Mouse (Mus musculus): ENCODE measurements around the gene Col23a1. TPM values are rescaled to one million over a fixed set of nuclear protein-coding genes. Genes with fewer than 3 reads are reported as not detected.

Gene Col23a1
- total RNA-seq, 2 experiments from 2014 or later: 9.0 to 9.9 TPM

DNA sequence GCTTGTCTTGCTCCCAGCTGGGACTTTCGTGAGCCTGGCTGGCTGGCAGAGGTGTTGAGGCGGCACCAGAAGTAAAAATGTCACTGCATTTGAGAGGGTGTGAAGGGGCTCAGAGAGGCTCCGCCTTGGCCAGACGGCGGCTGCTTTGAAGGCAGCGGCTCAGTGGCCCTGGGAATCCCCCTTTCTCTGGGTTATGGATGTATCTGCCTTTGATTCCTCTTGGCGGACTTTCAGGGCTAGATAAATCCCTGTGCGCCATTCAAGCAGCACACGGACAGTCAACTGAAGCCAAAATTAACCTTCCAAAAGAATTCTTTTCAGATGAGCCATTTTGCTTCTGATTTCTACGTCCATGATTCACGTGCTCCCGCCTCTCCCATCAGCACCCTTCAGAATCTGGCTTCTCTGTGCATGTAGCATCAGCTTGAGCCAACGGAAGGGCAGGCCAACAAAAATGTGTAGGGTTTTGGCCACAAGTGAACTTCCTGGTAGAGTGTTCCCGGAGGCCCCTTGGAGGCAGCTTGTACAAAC lies 237.0 kb downstream of the Col23a1 start:
- DNase-seq (ENCODE audit: low spot score in 2 of 2): no peak

DNA sequence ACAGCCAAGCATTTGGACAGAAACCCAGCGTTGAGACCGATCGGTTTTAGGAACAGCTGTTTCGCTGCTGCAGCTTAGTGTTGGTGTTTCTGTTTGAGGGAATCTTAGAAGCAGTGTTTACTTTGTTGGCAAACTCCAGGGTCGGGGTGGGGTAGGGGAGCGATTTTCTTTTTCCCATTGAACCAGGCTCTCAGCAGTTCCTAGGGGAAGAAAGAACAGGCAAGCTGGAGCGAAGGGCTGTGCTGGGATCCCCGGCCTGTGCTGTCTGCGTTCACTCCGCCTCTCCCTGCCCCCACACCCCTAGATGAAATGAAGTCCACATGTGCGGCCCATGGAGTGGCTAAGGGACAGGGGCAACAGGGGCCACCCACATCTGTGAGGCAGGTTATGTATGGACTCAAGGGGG lies 243.4 kb downstream of the Col23a1 start:
- no peak for DNase-seq (ENCODE audit: low spot score in 2 of 2)

DNA sequence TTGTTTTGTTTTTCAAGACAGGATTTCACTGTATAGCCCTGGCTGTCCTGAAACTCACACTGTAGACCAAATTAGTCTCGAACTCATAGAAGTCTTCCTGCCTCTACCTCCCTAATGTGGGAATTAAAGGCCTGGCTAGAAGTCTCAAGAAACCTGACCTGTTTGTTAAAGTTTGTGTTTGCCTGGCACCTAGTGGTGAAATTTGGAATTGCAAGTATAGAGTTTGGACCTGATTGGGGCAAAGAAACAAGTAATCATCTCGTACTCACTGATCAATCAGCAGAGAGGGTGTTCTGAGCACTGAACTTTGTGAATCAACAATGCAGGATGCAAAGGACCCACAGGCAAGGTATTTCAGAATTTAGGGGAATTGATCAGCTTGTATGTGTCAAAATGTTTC lies 244.6 kb downstream of the Col23a1 start:
- DNase-seq (ENCODE audit: low spot score in 2 of 2): peak; percentile 68 to 75

DNA sequence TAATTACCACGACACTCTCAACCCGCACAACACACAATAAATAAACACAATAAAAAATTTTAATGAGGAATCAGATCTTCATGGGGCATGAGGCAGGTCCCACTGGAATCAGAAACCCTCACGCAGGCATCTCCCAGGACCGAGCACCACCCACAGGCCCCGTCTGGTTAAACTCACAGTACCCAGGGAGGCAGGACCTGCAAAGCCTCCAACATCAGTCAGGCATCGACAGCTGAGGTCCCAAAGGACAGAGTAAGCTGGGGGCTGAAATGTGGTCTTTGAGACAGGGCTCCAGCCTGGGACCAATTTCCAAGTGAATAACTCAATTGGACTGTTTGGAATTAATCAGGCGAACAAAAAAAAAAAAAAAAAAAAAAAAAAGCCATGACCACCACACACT lies 248.7 kb downstream of the Col23a1 start:
- DNase-seq (ENCODE audit: low spot score in 2 of 2): no peak

DNA sequence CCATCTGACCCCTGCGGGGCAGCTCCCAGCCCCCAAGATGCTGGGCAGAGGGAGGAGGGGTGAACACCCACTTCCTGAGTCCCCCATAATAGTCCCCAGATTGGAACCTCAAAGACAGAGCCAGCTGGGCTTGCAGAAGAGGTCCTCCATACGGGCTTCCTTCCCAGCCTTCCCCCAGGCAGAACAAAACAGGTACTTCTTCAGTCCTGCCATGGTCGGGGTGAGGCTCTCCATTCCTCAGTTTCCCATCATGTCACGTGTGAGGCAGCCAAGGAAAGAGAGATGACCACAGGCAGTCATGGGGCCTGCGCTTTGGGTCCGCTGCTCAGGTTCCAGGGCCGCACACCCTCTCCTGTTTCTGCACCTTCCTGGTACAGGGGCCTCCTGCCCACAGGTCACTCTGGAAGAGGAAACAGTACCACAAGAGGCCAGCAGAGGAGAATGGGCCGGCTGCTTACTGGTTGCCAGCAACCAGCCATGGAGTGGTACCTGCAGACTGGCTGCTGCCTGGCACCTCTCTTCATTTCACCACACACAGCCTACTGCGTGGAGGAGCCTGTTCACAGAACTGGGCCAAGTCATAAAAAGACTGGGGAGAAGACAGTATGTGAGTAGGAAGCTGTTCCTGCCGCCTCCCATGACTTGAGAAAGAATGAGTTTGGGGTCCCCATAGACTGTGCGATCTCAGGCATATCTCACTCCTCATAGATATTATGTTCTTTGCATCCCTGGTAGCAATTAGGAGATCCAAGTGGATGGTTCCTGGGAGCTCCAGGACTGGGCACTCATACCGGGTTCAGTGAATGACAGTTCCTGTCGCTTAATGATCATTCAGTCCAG lies 249.4 kb downstream of the Col23a1 start:
- DNase-seq (ENCODE audit: low spot score in 2 of 2): no peak

DNA sequence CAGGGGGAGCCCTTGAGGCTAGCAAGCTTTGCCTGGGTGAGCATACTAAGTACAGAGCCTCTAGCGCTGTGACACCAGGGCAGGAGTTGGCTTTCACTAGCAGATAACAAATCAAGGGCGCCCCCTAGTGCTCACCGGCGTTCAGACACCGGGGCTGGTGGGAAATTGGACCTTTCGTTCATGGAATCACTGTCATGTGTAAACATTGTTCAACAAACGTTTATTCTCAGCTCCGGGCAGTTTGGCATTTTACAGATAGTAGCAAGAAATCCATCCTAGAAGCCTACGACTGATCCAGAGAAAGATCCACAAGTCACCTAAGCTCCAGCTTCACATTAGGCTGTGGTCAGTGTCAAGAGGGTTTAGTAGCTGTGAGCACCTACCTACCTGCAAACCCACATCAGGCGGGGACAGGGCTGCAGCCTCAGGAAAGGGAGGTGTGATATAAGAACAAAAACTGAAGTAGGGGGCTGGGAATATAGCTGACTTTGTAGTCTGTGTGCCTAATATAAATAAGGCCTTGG lies 250.1 kb downstream of the Col23a1 start:
- DNase-seq (ENCODE audit: low spot score in 2 of 2): peak; percentile 97 to 98

DNA sequence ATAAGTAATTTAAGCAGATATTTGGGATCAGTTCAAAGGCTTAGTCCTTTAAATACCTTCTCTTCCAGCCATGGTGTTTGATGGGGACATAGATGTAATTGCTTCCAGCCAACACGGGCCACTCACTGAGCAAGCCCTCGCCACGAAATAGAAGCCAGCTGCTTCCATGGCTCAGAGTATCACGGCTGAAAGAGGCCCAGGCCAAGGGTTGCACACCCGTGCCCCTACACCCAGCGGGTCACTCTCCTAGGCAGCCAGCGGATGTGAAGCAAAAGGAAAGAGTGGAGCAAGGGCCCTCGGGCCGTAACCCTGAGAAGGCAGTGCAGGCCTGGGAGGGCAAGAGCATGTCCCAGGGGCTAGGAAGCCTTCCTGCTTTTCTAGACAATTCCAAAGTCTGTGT lies 252.7 kb downstream of the Col23a1 start:
- DNase-seq (ENCODE audit: low spot score in 2 of 2): no peak

DNA sequence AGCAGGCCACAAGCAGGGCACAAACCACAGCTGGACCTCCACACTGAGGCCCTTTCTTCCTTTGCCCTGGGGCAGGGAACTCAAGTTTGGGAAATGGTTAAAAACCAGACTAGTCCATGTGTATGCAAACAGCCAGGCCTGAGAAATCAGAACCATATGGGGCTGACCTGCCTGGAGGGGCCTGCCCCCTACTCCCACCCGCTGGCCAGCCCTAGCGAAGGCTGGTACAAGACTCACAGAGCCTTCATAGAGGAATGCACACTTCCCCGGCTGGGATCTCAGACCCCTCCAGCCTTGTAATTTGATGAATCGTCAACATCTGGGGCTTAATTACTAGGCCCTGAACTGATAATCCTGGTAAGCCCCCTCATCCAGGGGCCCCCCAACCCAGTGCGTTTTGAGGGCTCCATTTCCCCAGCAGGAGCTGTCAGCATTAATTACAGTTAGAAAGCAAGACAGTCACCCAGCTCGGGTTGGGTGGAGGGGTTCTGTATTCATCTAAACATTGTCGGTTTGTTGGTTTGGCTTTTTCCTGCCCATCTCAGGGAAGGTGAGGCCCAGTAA lies 253.8 kb downstream of the Col23a1 start:
- DNase-seq (ENCODE audit: low spot score in 2 of 2): no peak

DNA sequence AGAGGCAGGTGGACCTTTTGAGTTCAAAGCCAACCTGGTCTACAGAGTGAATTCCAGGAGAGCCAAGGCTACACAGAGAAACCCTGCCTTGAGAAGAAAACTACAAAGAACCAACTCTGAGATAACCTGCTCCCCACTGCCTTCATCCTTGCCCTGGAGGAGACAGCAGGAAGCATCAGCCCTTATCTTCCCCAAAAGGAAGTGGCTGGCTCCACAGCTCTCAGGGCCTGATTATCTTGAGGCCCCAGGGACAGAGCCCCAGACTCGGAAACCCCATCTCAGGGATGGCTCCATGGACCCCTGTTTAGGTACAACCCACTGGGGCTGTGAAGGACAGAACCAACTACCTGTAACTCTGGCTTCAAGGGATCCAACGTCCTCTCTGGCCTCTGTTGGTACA lies 254.7 kb downstream of the Col23a1 start:
- no peak for DNase-seq (ENCODE audit: low spot score in 2 of 2)

DNA sequence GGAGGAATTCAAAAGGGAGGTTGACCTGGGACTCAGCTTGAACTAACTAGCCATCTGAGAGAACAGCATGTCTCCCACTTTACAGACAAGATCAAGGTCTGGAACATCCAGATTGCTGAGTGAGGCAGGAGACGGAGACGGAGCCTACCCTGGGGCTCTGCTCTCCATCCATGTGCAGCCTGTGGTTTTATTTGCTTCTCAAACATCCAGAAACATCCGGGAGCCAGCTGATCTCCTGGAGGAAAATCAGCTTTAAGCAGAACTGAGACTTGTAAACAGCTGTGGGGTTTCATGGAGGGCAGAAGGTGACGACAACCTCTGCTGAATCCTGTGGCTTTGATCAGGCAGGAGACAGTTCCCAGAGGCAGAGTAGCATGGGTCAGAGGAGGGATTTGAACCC lies 256.1 kb downstream of the Col23a1 start:
- no peak for DNase-seq (ENCODE audit: low spot score in 2 of 2)

DNA sequence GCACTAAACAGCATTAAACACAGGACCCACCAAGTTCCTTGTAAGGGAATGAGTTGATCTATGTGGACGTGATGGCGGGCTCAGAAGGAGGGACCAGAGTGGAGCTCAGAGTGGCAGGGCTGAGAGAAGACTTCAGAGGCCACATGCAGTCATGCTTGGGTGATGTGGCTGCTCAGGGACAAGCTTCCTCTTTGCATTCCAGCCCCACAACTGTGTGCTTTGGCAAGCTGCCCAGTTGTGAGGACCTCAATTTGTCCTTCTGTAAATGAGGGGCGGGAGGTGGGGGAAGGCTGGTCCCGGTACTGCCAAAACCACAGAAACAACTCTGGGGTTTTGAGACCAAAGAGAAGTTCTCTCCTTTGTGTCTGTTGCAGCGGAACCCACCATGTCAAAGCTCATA lies 261.5 kb downstream of the Col23a1 start:
- DNase-seq (ENCODE audit: low spot score in 2 of 2): no peak

- DNase-seq (ENCODE audit: low spot score in 2 of 2): no peak
Observed at GRCm38 (mm10) chr11:51552091-51552490, 262.4 kb downstream of the Col23a1 start.

DNA sequence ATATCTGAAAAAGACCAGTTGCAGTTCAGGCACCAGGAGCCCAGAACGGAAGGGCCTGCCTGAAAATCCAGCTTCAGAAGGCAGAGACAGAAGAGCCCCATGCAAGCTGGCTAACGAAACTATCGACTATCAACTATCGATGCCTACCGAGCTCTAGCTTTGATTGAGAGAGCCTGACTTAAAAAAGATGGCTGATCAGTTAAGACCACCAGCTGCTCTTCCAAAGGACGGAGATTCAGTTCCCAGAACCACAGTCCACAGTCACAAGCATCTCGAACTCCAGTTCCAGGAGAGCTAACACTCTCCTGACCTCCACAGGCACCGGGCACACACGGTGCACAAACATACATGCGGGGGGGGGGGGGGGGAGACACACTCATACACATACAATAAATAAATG lies 264.9 kb downstream of the Col23a1 start:
- no peak for DNase-seq (ENCODE audit: low spot score in 2 of 2)

- DNase-seq (ENCODE audit: low spot score in 2 of 2): no peak
Observed at GRCm38 (mm10) chr11:51555066-51555465, 265.3 kb downstream of the Col23a1 start.

DNA sequence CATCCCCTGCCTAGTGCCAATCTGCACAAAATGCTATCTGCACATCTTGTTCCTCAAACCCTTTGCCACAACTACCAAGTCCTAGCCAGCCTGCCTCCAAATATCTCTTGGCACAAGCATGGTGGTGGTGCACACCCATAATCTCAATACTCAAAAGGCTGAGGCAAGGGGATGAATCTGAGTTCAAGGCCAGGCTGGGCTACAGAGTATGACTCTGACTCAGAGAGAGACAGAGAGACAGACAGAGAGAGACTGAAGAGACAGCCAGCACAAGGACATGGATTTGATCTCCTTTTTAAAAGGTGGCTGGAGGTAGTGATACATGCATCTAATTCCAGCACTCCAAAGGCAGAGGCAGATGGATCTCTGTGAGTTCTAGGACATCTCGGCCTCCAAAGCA lies 273.6 kb downstream of the Col23a1 start:
- no peak for DNase-seq (ENCODE audit: low spot score in 2 of 2)

- no peak for DNase-seq (ENCODE audit: low spot score in 2 of 2)
Observed at GRCm38 (mm10) chr11:51565062-51565461, 275.3 kb downstream of the Col23a1 start.

GRCm38 (mm10) chr11:51565951-51566350 lies 276.2 kb downstream of the Col23a1 start:
- DNase-seq (ENCODE audit: low spot score in 2 of 2): no peak

DNA sequence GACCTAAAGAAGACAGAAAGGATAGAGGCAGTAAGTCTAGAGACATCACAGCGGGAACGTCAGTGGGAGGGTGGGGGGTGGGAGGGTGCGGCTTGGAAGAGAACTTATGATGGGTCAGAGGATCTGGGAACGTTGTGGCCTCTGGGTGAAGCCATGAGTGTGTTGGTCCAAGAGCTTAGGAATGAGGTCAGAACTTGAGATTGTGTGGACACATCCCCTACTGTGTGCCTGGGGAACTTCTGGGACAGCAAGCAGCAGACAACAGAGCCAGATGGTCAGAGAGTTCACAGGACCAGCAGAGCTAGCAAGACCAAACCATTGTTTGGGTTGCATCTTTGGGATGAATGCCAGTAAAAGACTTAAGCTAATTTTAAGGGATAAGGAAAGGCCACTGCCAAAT lies 279.1 kb downstream of the Col23a1 start:
- DNase-seq (ENCODE audit: low spot score in 2 of 2): no peak

DNA sequence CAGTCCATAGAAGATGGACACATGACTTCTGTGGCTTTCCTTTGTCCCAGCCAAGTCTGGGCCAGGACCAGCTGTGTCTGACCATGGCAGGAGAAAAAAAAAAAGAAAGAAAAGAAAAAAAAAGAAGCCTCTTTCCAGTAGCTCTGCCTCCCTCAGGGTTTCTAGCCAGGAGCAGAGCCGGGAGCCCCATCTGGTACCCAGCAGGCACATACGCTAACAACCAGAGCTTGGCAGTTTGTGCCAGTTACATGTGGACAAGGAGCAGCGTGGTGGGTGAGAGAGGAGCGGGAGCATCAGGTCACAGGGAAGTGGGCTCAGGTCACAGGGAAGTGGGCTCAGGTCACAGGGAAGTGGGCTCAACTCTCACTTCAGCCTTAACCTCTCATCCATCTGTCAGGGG lies 286.7 kb downstream of the Col23a1 start:
- DNase-seq (ENCODE audit: low spot score in 2 of 2): peak in 1 of 2 experiments; percentile 45

- DNase-seq (ENCODE audit: low spot score in 2 of 2): no peak
Observed at GRCm38 (mm10) chr11:51577587-51577986, 287.9 kb downstream of the Col23a1 start.

DNA sequence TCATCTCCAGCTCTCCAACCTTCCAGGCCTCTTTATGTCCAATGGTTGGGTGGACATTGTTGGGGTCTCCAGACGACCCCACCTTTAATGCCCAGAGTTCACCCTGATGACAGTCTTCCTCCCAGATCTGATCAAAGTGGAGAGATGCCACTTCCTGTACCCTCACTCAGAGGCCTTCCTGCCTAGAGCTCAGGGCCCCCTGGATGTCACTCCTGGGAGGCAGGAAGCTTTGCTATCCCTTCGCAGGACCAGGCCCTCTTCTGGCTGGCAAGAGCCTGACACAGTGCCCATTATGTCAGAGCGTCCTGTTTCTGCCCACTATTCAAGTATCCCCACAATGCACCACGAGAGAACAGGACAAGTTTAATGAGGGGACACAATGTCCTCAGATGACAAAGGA lies 289.3 kb downstream of the Col23a1 start:
- no peak for DNase-seq (ENCODE audit: low spot score in 2 of 2)

DNA sequence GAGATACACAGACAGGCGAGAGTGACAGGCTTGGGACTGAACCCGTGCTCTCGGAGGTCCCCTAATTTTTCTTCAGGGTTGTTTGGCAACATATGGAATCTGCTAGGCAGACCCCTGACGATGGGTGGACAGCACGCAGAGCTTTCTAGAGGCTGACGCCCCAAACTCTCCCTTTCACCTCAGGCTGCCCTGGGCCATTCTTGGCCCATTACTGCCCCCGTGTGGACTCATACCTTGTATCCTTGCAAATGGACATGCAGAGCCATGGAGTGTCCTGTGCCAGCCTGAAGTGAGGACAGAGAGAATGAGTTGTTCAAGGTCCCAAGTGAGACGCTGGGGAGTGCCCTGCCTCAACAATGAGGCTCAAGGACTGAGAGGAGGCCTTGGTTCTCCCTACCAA lies 293.0 kb downstream of the Col23a1 start:
- DNase-seq (ENCODE audit: low spot score in 2 of 2): peak; percentile 65 to 70

DNA sequence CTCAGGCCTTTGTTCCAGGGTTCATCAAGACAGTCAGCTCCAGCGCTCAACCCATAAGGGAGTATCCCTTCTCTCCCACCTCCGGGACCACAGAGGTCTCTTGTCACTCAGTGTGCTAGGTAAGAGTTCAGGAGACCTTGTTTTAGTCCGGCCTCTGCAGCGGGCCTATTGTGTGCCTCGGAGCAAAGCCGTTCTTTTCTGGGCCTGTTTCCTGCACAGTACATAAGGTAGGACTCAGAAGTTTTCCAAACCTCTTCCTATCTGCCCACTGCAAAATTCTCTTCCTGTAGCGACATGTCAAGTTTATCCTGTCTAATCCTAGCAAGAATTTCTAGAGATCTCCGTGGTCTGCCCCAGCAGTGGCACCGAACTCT lies 294.3 kb downstream of the Col23a1 start:
- DNase-seq (ENCODE audit: low spot score in 2 of 2): no peak

Measured in layer of hippocampus, postnatal 10 days (tissue).